8 mouse cellular contexts compared by ENCODE assay signal in the genomic region with DNA sequence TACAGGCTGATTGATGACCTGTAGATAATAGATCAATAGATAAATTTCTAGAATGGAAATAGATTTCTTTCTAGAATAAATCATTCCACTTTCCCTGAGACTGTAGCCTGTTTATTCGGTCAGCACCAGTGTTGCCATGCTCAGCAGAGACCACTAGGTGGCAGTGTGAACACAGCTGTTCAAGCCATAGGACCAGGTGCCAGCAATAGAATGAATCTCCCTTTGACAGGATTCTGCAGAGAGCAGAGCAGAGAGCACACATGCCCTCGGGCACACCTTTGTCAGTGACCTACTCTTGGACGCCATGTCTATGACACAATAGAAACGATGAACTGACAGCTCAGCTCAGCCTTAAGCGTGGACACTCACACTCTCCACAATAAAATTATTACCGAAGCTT.
DNase-seq lines count a peak whose midpoint lies in the region; ATAC-seq lines count a peak whose summit lies in the region.

No protein-coding gene starts in this region.

- WGBS in forebrain, embryonic 15.5 days: 26% methylated on average over 6 of the region's 6 CpGs
- WGBS in hindbrain, embryonic 11.5 days: 26% methylated on average over 6 of the region's 6 CpGs

- H3K27ac ChIP-seq in forebrain, embryonic 15.5 days (replicated peaks): peak overlapping the region; percentile 31; the same call in 1 of the 2 replicates
- H3K27ac ChIP-seq in hindbrain, embryonic 11.5 days (ENCODE audit: low read depth, low read length): peak overlapping the region; percentile 37; the same call in 1 of the 2 replicates

- H3K4me2 ChIP-seq in forebrain, embryonic 15.5 days (replicated peaks): no peak overlapping the region
- no peak overlapping the region for H3K4me2 ChIP-seq in hindbrain, embryonic 11.5 days (replicated peaks; ENCODE audit: low read depth, low read length)

- DNase-seq in MN1 (ENCODE audit: low spot score): peak; percentile 89
- peak; percentile 77 for DNase-seq in cerebellum, adult 11-12 months
- DNase-seq in hindbrain, embryonic 11.5 days (ENCODE audit: low spot score): peak; percentile 91
- DNase-seq in layer of hippocampus, adult 9-10 months (ENCODE audit: low spot score): peak; percentile 86
- peak; percentile 70 for DNase-seq in lung, postnatal 25 days (ENCODE audit: low spot score)
- peak; percentile 96 for DNase-seq in retina, embryonic 14.5 days (ENCODE audit: low spot score)
- DNase-seq in thymus, postnatal 36 days: peak; percentile 61 to 66

- no peak overlapping the region for H3K4me3 ChIP-seq in forebrain, embryonic 15.5 days
- no peak overlapping the region for H3K4me3 ChIP-seq in hindbrain, embryonic 11.5 days (ENCODE audit: low read depth, low read length)

- peak; percentile 68 for ATAC-seq in forebrain, embryonic 15.5 days (replicated peaks)
- peak; percentile 74 for ATAC-seq in hindbrain, embryonic 11.5 days (ENCODE audit: low FRiP score)

- no peaks in the 10 kb centered on the region for H3K9me3 ChIP-seq in forebrain, embryonic 15.5 days
- no peaks in the 10 kb centered on the region for H3K9me3 ChIP-seq in hindbrain, embryonic 11.5 days (ENCODE audit: control insufficient read depth, low read length)

- H3K9ac ChIP-seq in forebrain, embryonic 15.5 days (replicated peaks): no peak overlapping the region
- no peak overlapping the region for H3K9ac ChIP-seq in hindbrain, embryonic 11.5 days (ENCODE audit: low read depth, low read length)

- peaks cover 15% of the 10 kb centered on the region for H3K36me3 ChIP-seq in forebrain, embryonic 15.5 days
- H3K36me3 ChIP-seq in hindbrain, embryonic 11.5 days (ENCODE audit: control insufficient read depth, insufficient read depth, low read length): no peaks in the 10 kb centered on the region

- peaks cover 5% of the 10 kb centered on the region for H3K4me1 ChIP-seq in forebrain, embryonic 15.5 days
- H3K4me1 ChIP-seq in hindbrain, embryonic 11.5 days (replicated peaks; ENCODE audit: control insufficient read depth, insufficient read depth, low read length): no peaks in the 10 kb centered on the region

- no peaks in the 10 kb centered on the region for H3K27me3 ChIP-seq in forebrain, embryonic 15.5 days
- no peaks in the 10 kb centered on the region for H3K27me3 ChIP-seq in hindbrain, embryonic 11.5 days (ENCODE audit: control insufficient read depth, insufficient read depth, low read length)
